ENCODE assay signal across 14 mouse cellular contexts in genomic region chr5:132855619-132856510, GRCm38 (mm10).
DNase-seq lines count a peak whose midpoint lies in the region; ATAC-seq and TF ChIP-seq lines count a peak whose summit lies in the region.
"Had no signal": no experiment of that assay in that cellular context is flagged by ENCODE, and none has a peak within 500 bp of the region (broad histone marks: within the 10 kb centered on the region; RNA-seq: fewer than 3 reads in every experiment).

No protein-coding gene starts in this region.

- WGBS in heart, embryonic 15.5 days = 60% methylated on average over 4 of the region's 4 CpGs
- 56% methylated on average over 4 of the region's 4 CpGs for whole genome bisulfite sequencing in lung, embryonic 14.5 days
- WGBS in embryonic facial prominence, embryonic 14.5 days = 25% methylated on average over 4 of the region's 4 CpGs
- 25% methylated on average over 4 of the region's 4 CpGs for WGBS in limb, embryonic 15.5 days

- no peaks in the 10 kb centered on the region for H3K36me3 ChIP-seq in heart, embryonic 15.5 days
- H3K36me3 ChIP-seq in lung, embryonic 14.5 days (ENCODE audit: insufficient read depth) = no peaks in the 10 kb centered on the region
- no peaks in the 10 kb centered on the region for H3K36me3 ChIP-seq in embryonic facial prominence, embryonic 14.5 days (ENCODE audit: control insufficient read depth, insufficient read depth, low read length)
- no peaks in the 10 kb centered on the region for H3K36me3 ChIP-seq in limb, embryonic 15.5 days
- H3K36me3 ChIP-seq: hindbrain, embryonic 15.5 days; liver, embryonic 12.5 days had no signal

- H3K4me3 ChIP-seq in heart, embryonic 15.5 days = no peak overlapping the region
- no peak overlapping the region for H3K4me3 ChIP-seq in lung, embryonic 14.5 days (ENCODE audit: low read depth, low read length)
- H3K4me3 ChIP-seq in embryonic facial prominence, embryonic 14.5 days (ENCODE audit: low read depth, low read length) = no peak overlapping the region
- H3K4me3 ChIP-seq in limb, embryonic 15.5 days = no peak overlapping the region
- H3K4me3 ChIP-seq: heart, adult 2 months; hindbrain, embryonic 15.5 days; liver, embryonic 12.5 days had no signal

- ATAC-seq in heart, embryonic 15.5 days (replicated peaks; ENCODE audit: insufficient number of reproducible peaks, insufficient read depth, low FRiP score, low read depth) = peak; percentile 50; the same call in 1 of the 2 replicates
- ATAC-seq in lung, embryonic 14.5 days (ENCODE audit: insufficient read depth) = peak; percentile 68; the same call in 1 of the 2 replicates
- peak; percentile 90 for ATAC-seq in embryonic facial prominence, embryonic 14.5 days (ENCODE audit: low read depth)
- peak; percentile 81 for ATAC-seq in limb, embryonic 15.5 days (ENCODE audit: insufficient number of reproducible peaks, low FRiP score, low TSS enrichment, low read depth)
- no peak for ATAC-seq in megakaryocyte-erythroid progenitor cell, adult 5-6 weeks (replicated peaks; ENCODE audit: low FRiP score, low TSS enrichment, poor library complexity, severe bottlenecking)
- ATAC-seq: liver, embryonic 12.5 days had no signal

- H3K4me1 ChIP-seq in heart, embryonic 15.5 days (replicated peaks) = peaks cover 6% of the 10 kb centered on the region; the same call in 1 of the 2 replicates
- no peaks in the 10 kb centered on the region for H3K4me1 ChIP-seq in lung, embryonic 14.5 days (ENCODE audit: insufficient read depth)
- peaks cover 15% of the 10 kb centered on the region for H3K4me1 ChIP-seq in embryonic facial prominence, embryonic 14.5 days (ENCODE audit: control insufficient read depth, insufficient read depth, low read length)
- peaks cover 18% of the 10 kb centered on the region for H3K4me1 ChIP-seq in limb, embryonic 15.5 days
- H3K4me1 ChIP-seq: liver, embryonic 12.5 days had no signal

- intact Hi-C loops in heart, postnatal 25 days (cut with DNase I) = no loop called here

- no peak for DNase-seq in heart, postnatal 25 days (ENCODE audit: low spot score)
- DNase-seq in lung, embryonic 14.5 days = peak; percentile 72
- DNase-seq in lung, postnatal 10 days = no peak
- peak; percentile 92 for DNase-seq in embryonic facial prominence, embryonic 14.5 days (ENCODE audit: low spot score)
- DNase-seq in ovary, postnatal 14 days (ENCODE audit: low spot score) = no peak
- DNase-seq: adrenal gland, adult 2 months; heart, adult 2 months; right cerebral cortex, postnatal 4 days had no signal

- H3K27ac ChIP-seq in heart, embryonic 15.5 days = no peak overlapping the region
- H3K27ac ChIP-seq in lung, embryonic 14.5 days (ENCODE audit: low read depth) = no peak overlapping the region
- peak overlapping the region; percentile 80 for H3K27ac ChIP-seq in embryonic facial prominence, embryonic 14.5 days (replicated peaks; ENCODE audit: low read depth, low read length)
- peak overlapping the region; percentile 84 for H3K27ac ChIP-seq in limb, embryonic 15.5 days
- H3K27ac ChIP-seq: heart, adult 2 months; hindbrain, embryonic 15.5 days; liver, embryonic 12.5 days; macrophage had no signal

- H3K4me2 ChIP-seq in heart, embryonic 15.5 days = no peak overlapping the region
- no peak overlapping the region for H3K4me2 ChIP-seq in lung, embryonic 14.5 days
- H3K4me2 ChIP-seq in embryonic facial prominence, embryonic 14.5 days (ENCODE audit: low read depth, low read length) = no peak overlapping the region
- H3K4me2 ChIP-seq in limb, embryonic 15.5 days = no peak overlapping the region
- H3K4me2 ChIP-seq: hindbrain, embryonic 15.5 days; liver, embryonic 12.5 days had no signal

- no peaks in the 10 kb centered on the region for H3K27me3 ChIP-seq in heart, embryonic 15.5 days
- H3K27me3 ChIP-seq in lung, embryonic 14.5 days (ENCODE audit: insufficient read depth, low read length) = no peaks in the 10 kb centered on the region
- H3K27me3 ChIP-seq in embryonic facial prominence, embryonic 14.5 days (replicated peaks; ENCODE audit: control insufficient read depth, insufficient read depth, low read length) = no peaks in the 10 kb centered on the region
- no peaks in the 10 kb centered on the region for H3K27me3 ChIP-seq in limb, embryonic 15.5 days
- H3K27me3 ChIP-seq: hindbrain, embryonic 15.5 days; liver, embryonic 12.5 days had no signal

- no peak for TF ChIP-seq CTCF in lung, embryonic 14.5 days (IDR thresholded peaks at IDR 0.05; ENCODE audit: low read depth)

- no peak overlapping the region for H3K9ac ChIP-seq in heart, embryonic 15.5 days
- no peak overlapping the region for H3K9ac ChIP-seq in lung, embryonic 14.5 days
- no peak overlapping the region for H3K9ac ChIP-seq in embryonic facial prominence, embryonic 14.5 days (ENCODE audit: low read depth, low read length)
- no peak overlapping the region for H3K9ac ChIP-seq in limb, embryonic 15.5 days
- H3K9ac ChIP-seq: hindbrain, embryonic 15.5 days; liver, embryonic 12.5 days had no signal

- H3K9me3 ChIP-seq in heart, embryonic 15.5 days (replicated peaks) = no peaks in the 10 kb centered on the region
- H3K9me3 ChIP-seq in lung, embryonic 14.5 days (ENCODE audit: low read depth, low read length) = no peaks in the 10 kb centered on the region
- no peaks in the 10 kb centered on the region for H3K9me3 ChIP-seq in embryonic facial prominence, embryonic 14.5 days (ENCODE audit: control insufficient read depth, low read length)
- H3K9me3 ChIP-seq in limb, embryonic 15.5 days = no peaks in the 10 kb centered on the region
- H3K9me3 ChIP-seq: hindbrain, embryonic 15.5 days; liver, embryonic 12.5 days had no signal

Comparison
In these comparisons a context has a peak if more than half of its experiments do, and no peak if none do; other contexts are left out.
1. DNase-seq: peak in lung, embryonic 14.5 days (single experiment) and embryonic facial prominence, embryonic 14.5 days (single experiment); none in heart, postnatal 25 days (single experiment), lung, postnatal 10 days (single experiment) and ovary, postnatal 14 days (single experiment).
2. H3K27ac ChIP-seq: peak in embryonic facial prominence, embryonic 14.5 days (single experiment) and limb, embryonic 15.5 days (single experiment); none in heart, embryonic 15.5 days (single experiment) and lung, embryonic 14.5 days (single experiment).